Mouse (Mus musculus): ENCODE results near the gene Pdcd10. TPM values are rescaled to one million over a fixed set of nuclear protein-coding genes. Genes with fewer than 3 reads are reported as not detected.

The Pdcd10 gene
- 55.0 TPM for polyA plus RNA-seq (2014; fragmentation: Illumina TruSeq; extraction: RNeasy Lipid Tissue Mini Kit (QIAGEN cat#74804); ENCODE audit: low read depth, low replicate concordance)

GRCm38 (mm10) chr3:75556695-75557291 lies at the start of gene Pdcd10:
Pdcd10 (minus strand) TSS chr3:75556856.

GRCm38 (mm10) chr3:75557292-75557691 lies 636 bp upstream of the Pdcd10 start, which contains the start of gene Serpini1:
Serpini1 (plus strand) TSS chr3:75557547.

GRCm38 (mm10) chr3:75482056-75482455 lies 74.6 kb downstream of the Pdcd10 start, which contains the start of gene Wdr49:
Wdr49 (minus strand) TSS chr3:75482156.

Other genes starting within 250 kb of the Pdcd10 start
- gene Wdr49, start 74.7 kb downstream of the Pdcd10 start, polyA plus RNA-seq (2014; fragmentation: Illumina TruSeq; extraction: RNeasy Lipid Tissue Mini Kit (QIAGEN cat#74804); ENCODE audit: low read depth, low replicate concordance): not detected
- gene Serpini1, start 691 bp upstream of the Pdcd10 start, polyA plus RNA-seq (2014; fragmentation: Illumina TruSeq; extraction: RNeasy Lipid Tissue Mini Kit (QIAGEN cat#74804); ENCODE audit: low read depth, low replicate concordance): 1.5 TPM
- gene Gm29133, start 191.3 kb upstream of the Pdcd10 start, polyA plus RNA-seq (2014; fragmentation: Illumina TruSeq; extraction: RNeasy Lipid Tissue Mini Kit (QIAGEN cat#74804); ENCODE audit: low read depth, low replicate concordance): not detected

Measured in adipose tissue, adult 10 weeks (tissue).